Mouse (Mus musculus) kidney, adult 2 months (tissue): ENCODE results near the gene A730071L15Rik.

Experiments
- CTCF ChIP-seq: fragments of 200-500 bp; conservative IDR thresholded peaks from 2 replicates; pipeline ENCODE4 v1.5.1; 2011; ENCODE audit warnings: low read depth, mild to moderate bottlenecking, control low read depth, low read length, moderate library complexity, mixed read lengths; ENCODE audit not compliant: insufficient read depth, insufficient read length
- POLR2A ChIP-seq: fragments of 200-500 bp; IDR thresholded peaks from one replicate; pipeline ENCODE4 v1.6.1; 2011; ENCODE audit warnings: low read depth, low read length, control low read depth

DNA sequence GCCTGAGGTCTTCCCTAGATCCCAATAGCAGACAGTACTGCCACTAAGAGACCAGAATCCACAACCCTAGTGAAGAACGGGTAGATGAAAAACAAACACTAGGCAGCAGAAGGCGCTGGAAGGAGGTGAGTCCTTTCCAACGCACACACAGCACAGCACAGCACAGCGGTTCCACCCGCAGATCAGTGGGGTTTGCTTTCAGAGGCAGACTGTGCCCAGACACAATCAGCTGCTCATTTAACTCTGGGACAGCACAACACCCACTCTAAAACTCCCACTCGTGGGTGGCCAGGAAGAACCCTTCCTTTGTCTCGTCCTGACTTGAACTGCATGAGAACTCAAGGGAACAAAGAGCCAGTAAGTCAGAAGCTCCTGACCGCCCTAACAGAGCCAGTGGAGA is 20.6 kb upstream of the A730071L15Rik start:
- TF ChIP-seq CTCF (no peak), POLR2A (no peak)
